ENCODE assay signal across 25 mouse cellular contexts in the genomic region with DNA sequence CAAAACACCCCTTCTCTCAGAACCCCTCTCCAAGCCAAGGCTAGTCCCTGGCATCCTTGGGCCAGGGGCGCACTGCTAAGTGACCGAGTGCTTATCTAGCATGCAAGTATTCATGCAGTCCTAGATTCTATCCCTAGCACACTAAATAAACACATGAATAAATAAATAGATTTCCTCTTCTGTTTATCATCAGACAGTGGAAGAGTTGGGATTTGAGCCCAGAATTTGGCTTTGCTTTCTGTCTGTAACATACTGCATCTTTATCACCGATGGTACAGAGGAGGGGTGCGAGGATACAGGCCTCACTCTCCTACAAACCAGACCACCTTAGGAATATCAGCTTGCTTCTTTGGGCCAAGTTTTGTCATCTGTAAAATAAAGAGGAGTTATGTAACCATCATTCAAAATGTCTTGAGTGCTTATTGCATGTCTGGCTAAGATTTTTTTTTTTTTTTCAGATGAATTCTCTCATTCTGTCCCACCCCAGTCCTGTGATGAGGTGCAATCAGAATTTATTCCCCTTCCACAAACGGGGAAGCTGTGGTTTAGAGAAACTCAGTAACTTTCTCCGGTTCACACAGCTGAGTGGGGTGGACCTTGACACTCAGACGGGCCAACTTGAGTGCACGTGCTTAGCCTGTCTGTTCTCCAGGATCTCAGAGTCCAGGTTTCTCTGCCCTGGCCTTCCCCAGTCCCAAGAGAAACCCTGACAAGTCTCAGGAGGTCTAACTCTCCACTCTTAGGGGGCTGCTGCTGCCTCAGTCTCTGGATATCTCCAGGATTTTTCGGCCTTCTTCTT. TPM values are rescaled to one million over a fixed set of nuclear protein-coding genes. Genes with fewer than 3 reads are reported as not detected.
DNase-seq lines count a peak whose midpoint lies in the region; ATAC-seq and TF ChIP-seq lines count a peak whose summit lies in the region.
"Had no signal": no experiment of that assay in that cellular context is flagged by ENCODE, and none has a peak within 500 bp of the region (broad histone marks: within the 10 kb centered on the region; RNA-seq: fewer than 3 reads in every experiment).

No protein-coding gene starts in this region.

- peak overlapping the region; percentile 28; the same call in 1 of the 2 replicates for H3K27ac ChIP-seq in layer of hippocampus, adult 2 months
- no peak overlapping the region for H3K27ac ChIP-seq in intestine, embryonic 14.5 days (ENCODE audit: low read depth)
- H3K27ac ChIP-seq: embryonic facial prominence, embryonic 12.5 days; gastrocnemius, adult 2 months; hindbrain, embryonic 12.5 days; limb, embryonic 15.5 days; midbrain, embryonic 10.5 days had no signal

- H3K36me3 ChIP-seq in intestine, embryonic 14.5 days (ENCODE audit: control insufficient read depth, insufficient read depth, low read length): no peaks in the 10 kb centered on the region
- H3K36me3 ChIP-seq: embryonic facial prominence, embryonic 12.5 days; hindbrain, embryonic 12.5 days; limb, embryonic 15.5 days; midbrain, embryonic 10.5 days had no signal

- TF ChIP-seq CTCF in layer of hippocampus, adult 2 months (conservative IDR thresholded peaks at IDR 0.05): no peak

- no peaks in the 10 kb centered on the region for H3K4me1 ChIP-seq in intestine, embryonic 14.5 days (replicated peaks; ENCODE audit: control insufficient read depth, insufficient read depth, low read length)
- H3K4me1 ChIP-seq: embryonic facial prominence, embryonic 12.5 days; limb, embryonic 15.5 days had no signal

- peaks cover 15% of the 10 kb centered on the region for H3K27me3 ChIP-seq in intestine, embryonic 14.5 days (replicated peaks; ENCODE audit: control insufficient read depth, insufficient read depth, low read length)

- DNase-seq in layer of hippocampus, adult 2 months (ENCODE audit: low spot score in 2 of 2): no peak
- DNase-seq in layer of hippocampus, adult 11-12 months (ENCODE audit: low spot score): no peak
- no peak for DNase-seq in intestine, embryonic 14.5 days (ENCODE audit: low spot score)
- DNase-seq in kidney, postnatal 14 days: peak; percentile 77
- no peak for DNase-seq in neural tube, embryonic 10.5 days (ENCODE audit: extremely low spot score, low spot score)
- no peak for DNase-seq in layer of hippocampus, adult 18-20 months (ENCODE audit: low spot score in 2 of 2)
- DNase-seq: adrenal gland, postnatal 14 days; cerebellum, adult 11-12 months; forebrain, postnatal 0 days; gastrocnemius, adult 2 months; lung, adult 18-20 months; right cerebral cortex, postnatal 4 days; thymus, adult 18-20 months had no signal

- no peak overlapping the region for H3K4me3 ChIP-seq in layer of hippocampus, adult 2 months
- H3K4me3 ChIP-seq in intestine, embryonic 14.5 days (ENCODE audit: low read depth, low read length): no peak overlapping the region
- H3K4me3 ChIP-seq: embryonic facial prominence, embryonic 12.5 days; gastrocnemius, adult 2 months; hindbrain, embryonic 12.5 days; limb, embryonic 15.5 days; midbrain, embryonic 10.5 days had no signal

- no peak overlapping the region for H3K4me2 ChIP-seq in intestine, embryonic 14.5 days (ENCODE audit: low read length)
- H3K4me2 ChIP-seq: embryonic facial prominence, embryonic 12.5 days; hindbrain, embryonic 12.5 days; limb, embryonic 15.5 days had no signal

- no peaks in the 10 kb centered on the region for H3K9me3 ChIP-seq in intestine, embryonic 14.5 days (ENCODE audit: control insufficient read depth, low read length)
- H3K9me3 ChIP-seq: embryonic facial prominence, embryonic 12.5 days; hindbrain, embryonic 12.5 days; limb, embryonic 15.5 days; midbrain, embryonic 10.5 days had no signal

- no peak overlapping the region for H3K9ac ChIP-seq in intestine, embryonic 14.5 days (ENCODE audit: low read length)
- H3K9ac ChIP-seq: embryonic facial prominence, embryonic 12.5 days; forebrain, postnatal 0 days; hindbrain, embryonic 12.5 days; limb, embryonic 15.5 days had no signal

- peak; percentile 83 for ATAC-seq in common myeloid progenitor, adult 5-6 weeks (replicated peaks; ENCODE audit: low read depth, poor library complexity, severe bottlenecking)
- peak; percentile 50 for ATAC-seq in intestine, embryonic 14.5 days (replicated peaks; ENCODE audit: low FRiP score, low TSS enrichment, low read depth)
- ATAC-seq: activated CD4-positive, CD25-positive, alpha-beta regulatory T cell, adult 4 months; forebrain, postnatal 0 days; inflammation-experienced regulatory T-cells, adult 6 months; Patski had no signal

- WGBS in intestine, embryonic 14.5 days: 69% methylated on average over 9 of the region's 9 CpGs

RNA-seq across cellular contexts. Expression of a gene that starts 5.2 kb away (rescaled TPM):
- under 1 TPM in 1 of 2 experiments, not detected in 1; 0.61 TPM for total RNA-seq in layer of hippocampus, adult 2 months (2021)
- 5.6 and 6.7 TPM in 2 replicates for total RNA-seq in common myeloid progenitor, adult 5-6 weeks (2017)
- polyA plus RNA-seq in intestine, embryonic 14.5 days (2014; fragmentation: Nextera tagmentation; extraction: Ambion mirVana): 0.47 and 0.51 TPM in 2 replicates
- under 1 TPM in 1 of 2 experiments, not detected in 1; 0.57 TPM for total RNA-seq in layer of hippocampus, adult 18-20 months (2021)
- total RNA-seq: forebrain, postnatal 0 days; gastrocnemius, adult 2 months; heart, adult 8-10 months had no signal
- polyA plus RNA-seq: activated CD4-positive, CD25-positive, alpha-beta regulatory T cell, adult 4 months; C2C12; inflammation-experienced regulatory T-cells, adult 6 months; Patski had no signal

RNA-seq across cellular contexts. Expression of a gene that starts 35.0 kb away (rescaled TPM):
- not detected for total RNA-seq in layer of hippocampus, adult 2 months (2021)
- not detected in 2 replicates for total RNA-seq in common myeloid progenitor, adult 5-6 weeks (2017)
- 123 and 142 TPM in 2 replicates for polyA plus RNA-seq in intestine, embryonic 14.5 days (2014; fragmentation: Nextera tagmentation; extraction: Ambion mirVana)
- not detected for total RNA-seq in layer of hippocampus, adult 18-20 months (2021)
- total RNA-seq: layer of hippocampus, postnatal 25 days; left cerebral cortex, postnatal 25 days had no signal
- polyA plus RNA-seq: activated CD4-positive, CD25-positive, alpha-beta regulatory T cell, adult 4 months; C2C12; inflammation-experienced regulatory T-cells, adult 6 months; midbrain, embryonic 10.5 days had no signal
